Mouse (Mus musculus) naive thymus-derived CD4-positive, alpha-beta T cell, adult 2 months (primary cell): ENCODE results near the gene Spout1.
A peak's percentile ranks its signal among the peaks of the same experiment; 100 is the strongest.
"Not testable (repeated sequence)": the region's sequence is repeated elsewhere in the genome, so short reads cannot be mapped to it uniquely, and the experiment has no call there.

Experiments used
- DNase-seq: peaks from one replicate; pipeline ENCODE4 v3.0.0-alpha.2; 2011; ENCODE audit warnings: low read depth

The Spout1 gene

DNA sequence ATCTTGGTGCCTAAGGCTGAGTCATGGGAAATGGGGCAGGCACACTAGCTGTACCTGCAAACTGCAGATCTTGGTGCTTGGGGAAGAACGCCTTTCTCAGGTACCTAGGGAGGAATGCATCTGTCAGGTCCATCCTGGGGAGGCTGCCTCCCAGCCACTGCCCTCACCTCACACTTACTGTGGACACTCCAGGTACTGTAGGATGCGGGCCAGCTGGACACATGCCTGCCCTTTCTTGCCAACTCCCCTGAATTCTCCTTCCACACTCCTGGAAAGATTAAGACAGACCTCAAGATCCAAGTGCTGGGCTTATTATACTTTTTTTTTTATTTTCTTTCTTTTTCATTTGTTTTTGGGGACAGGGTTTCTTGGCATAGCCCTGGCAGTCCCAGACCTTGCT, 1.7 kb downstream of the Spout1 start:
- DNase-seq, result no peak

DNA sequence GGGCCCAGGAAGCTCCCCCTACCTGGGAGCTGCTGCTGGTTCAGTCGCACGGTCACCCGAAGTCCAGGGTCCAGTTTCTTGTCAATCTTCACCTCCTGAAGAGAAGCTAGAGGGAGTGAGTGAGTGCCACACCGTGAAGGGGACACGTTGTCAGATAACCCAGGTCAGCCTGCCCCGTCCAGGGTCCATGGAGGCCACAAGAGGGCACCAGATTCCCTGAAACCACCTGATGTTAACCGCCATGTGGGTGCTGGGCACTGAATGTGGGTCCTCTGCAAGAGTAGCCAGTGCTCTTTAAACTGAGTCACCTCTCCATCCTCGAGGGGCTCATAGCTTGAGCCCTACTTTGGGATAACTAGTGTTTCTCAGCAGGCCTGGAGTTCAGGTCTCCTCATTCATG, 2.4 kb downstream of the Spout1 start:
- DNase-seq, result peak; percentile 24

DNA sequence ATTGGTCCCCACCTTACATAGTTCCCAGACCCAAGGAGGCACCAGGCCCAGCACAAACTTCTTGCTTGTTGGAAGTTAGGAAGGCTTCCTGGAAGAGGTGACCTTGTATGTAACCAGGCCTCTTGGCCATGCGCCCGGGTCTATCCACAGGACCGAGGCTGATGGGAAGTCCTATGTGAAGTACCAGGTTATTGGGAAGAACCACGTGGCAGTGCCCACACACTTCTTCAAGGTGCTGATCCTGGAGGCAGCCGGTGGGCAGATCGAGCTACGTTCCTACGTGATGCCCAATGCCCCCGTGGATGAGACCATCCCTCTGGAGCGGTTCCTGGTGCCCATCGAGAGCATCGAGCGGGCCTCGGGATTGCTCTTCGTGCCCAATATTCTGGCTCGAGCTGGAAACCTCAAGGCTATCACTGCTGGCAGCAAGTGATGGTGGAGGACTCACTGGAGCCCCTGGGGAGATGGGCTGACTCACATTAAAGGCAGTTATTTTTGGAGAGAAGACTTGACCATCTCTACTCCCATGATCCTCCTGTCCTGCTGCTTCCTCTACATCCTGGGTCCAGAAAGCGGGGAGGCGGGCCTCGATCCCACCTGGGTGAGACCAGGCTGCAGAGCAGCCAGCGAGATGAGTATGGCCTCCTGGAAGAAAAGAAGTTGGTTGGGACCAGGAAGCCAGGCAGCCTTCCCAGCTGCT, 4.6 kb downstream of the Spout1 start:
- no peak for DNase-seq

DNA sequence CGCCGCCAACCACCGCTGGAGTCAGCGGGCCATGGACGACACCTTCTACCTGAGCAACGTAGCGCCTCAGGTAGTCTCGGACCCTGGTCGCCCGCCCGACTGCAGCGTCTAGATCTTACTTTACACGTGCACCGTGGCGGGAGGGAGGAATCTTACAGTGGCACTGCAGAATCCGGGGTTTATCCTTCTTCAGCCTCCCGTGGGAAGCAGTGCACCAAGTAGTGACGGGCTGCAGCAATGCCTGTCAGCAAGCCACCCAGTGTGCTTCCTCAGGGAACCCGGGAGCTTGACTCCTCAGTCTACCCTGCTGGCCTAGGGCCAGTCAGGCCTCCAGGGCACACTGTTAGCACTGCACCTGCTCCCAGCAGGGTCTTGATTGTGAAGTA, 6.3 kb downstream of the Spout1 start:
- no peak for DNase-seq

DNA sequence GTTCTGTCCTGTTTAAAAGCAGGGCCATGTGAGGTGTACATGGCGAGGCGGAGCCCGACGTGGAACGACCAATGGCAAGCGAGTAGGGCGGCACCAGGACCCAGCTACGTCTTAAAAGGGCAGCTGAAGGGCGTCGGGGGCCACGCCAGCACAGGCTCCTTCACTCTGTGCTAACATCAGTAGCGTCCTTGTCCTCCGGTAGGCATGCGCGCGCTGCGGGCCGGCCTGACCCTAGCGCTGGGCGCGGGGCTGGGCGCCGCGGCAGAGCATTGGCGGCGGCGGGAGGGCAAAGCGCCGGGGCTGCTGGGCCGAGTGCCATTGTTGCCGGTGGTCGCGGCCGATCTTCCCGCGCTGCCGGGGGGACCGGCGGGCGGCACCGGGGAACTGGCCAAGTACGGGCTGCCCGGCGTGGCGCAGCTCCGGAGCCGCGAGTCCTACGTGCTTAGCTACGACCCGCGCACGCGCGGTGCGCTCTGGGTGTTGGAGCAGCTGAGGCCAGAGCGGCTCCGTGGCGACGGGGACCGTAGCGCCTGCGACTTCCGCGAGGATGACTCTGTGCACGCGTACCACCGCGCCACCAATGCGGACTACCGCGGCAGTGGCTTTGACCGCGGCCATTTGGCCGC, 6.8 kb downstream of the Spout1 start, which contains the start of gene Endog:
Gene Endog, plus strand, starts transcription at position 123 of the 626 bp plus-strand sequence.
- DNase-seq, result peak; percentile 87

DNA sequence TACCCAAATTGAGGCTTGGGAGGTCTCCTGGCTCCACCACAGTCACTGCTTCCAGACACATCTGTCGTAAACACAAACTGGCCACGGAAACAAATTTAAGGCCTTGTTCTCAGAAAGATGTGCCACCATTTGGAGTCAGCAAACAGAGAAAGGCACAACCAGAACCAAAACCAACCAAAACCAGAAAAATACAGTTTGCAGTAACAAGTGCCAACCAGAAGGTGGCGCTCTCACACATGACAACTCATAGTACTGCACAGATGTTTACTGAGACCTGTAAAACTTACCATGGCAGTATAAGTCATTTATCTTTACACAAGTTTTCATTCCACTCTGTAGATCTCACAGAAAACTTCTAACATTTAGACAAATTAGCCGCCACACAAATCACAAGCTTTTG, 11.6 kb downstream of the Spout1 start:
- peak; percentile 48 for DNase-seq

DNA sequence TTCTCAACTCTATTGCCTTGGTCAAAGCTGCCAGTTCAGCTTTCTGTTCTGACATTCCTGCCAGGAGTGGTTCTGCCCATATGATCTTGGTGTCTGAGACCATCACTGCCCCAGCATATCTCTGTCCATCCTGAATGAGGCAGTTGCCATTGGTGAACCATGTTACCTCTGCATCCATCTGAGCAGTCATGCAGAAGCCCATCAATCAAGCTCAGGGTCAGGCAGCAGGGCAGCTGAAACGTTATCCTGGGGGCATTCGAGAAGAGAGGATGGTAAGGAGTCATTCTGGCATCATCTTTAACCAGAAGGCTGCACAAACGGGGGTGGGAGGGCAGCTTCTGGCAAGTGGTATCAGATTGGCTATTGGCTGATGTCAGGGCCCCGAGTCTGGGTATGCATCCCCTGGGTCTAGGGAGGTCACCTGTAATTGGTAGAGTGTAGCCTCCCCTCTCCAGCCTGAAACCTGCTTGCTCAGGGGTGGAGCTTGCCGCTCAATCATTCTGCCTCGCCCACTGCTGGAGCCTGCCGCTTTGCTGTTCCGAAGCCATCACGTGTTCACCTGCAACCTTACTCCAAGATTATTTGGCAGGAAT, 13.8 kb downstream of the Spout1 start:
- DNase-seq, result no peak

DNA sequence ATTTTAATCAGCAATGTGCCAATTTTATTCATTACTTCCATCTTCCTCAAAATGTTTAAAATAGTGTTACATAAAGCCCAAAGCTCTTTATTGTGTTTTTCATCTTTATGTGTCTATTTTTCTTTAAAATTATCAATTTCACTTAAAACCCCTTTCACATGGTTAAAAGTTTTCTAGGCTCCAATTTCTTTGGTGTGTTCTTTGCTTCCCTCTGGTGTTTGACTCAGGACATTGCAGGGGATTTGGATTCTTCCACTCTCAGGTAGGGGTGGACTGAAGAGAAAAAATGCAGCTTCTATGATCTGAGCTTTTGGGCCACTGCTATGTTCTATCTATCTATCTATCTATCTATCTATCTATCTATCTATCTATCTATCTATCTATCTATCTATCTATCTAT, 16.4 kb downstream of the Spout1 start:
- DNase-seq, result peak; percentile 84

DNA sequence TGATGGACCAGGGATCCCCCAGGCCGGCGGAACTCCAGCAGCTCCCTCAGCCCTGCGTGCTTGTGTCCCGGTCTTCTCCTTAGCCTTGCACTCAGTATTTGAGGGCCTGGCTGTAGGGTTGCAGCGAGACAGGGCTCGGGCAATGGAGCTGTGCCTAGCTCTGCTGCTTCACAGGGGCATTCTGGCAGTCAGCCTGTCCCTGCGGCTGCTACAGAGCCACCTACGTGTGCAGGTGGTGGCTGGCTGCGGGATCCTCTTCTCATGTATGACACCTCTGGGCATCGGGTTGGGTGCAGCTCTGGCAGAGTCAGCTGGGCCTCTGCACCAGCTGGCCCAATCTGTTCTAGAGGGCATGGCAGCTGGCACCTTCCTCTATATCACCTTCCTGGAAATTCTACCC, 18.4 kb downstream of the Spout1 start:
- not testable (repeated sequence) for DNase-seq

DNA sequence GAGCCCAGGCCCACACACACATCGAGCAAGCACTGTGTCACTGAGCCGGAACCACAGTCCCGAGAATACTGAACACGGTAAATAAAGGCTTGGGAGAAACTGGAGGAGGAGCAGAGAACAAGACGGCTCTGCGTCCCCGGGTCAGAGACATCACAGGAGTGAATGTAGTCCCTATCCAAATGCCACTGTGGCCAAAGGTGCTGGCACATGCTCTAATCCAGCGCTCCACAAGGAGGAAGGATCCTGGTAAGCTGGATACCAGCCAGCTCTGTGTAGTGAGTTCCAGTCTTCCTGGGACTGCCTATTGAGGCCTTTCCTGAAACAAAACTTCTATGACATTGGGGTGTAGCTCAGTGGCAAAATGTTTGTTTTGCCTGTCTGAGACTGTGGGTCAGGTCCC, 25.6 kb downstream of the Spout1 start:
- no peak for DNase-seq

DNA sequence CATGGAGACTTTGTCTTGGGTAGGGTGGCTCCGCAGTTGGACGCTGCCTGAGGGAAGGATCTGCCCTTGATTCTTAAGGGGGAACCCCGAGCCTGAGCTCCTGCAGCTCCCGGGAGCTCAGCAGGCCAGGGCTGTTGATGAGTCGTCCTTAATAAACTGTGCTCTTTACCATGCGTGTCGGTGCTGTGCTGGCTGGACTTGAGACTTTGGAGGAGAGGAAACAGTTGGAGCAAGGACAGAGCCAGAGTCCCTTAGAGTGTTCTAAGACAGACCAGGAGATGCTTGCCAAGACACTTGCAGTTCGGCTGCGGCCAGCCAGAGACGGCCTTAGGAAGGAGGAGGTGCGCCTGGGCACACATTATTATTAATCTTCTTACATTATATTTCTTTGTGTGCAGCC, 26.4 kb downstream of the Spout1 start:
- no peak for DNase-seq

DNA sequence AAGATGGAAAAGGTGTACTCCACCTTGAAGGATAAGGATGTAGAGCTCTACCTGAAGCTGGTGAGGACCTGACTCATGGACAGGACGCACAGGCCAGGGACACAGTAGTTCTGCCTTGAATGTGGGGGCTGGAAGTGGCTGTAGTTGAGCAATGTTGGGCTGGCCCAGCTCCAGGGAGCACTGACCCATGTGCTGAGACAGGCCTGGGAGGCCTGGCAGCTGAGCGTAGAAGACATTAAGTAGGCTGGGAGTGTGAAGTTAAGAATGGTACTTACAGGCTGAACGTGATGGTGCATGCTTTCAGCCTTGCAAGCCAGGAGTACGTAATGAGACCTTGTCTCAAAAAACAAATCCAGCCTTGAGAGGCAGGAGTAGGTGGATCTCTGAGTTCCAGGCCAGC, 30.8 kb downstream of the Spout1 start:
- no peak for DNase-seq

DNA sequence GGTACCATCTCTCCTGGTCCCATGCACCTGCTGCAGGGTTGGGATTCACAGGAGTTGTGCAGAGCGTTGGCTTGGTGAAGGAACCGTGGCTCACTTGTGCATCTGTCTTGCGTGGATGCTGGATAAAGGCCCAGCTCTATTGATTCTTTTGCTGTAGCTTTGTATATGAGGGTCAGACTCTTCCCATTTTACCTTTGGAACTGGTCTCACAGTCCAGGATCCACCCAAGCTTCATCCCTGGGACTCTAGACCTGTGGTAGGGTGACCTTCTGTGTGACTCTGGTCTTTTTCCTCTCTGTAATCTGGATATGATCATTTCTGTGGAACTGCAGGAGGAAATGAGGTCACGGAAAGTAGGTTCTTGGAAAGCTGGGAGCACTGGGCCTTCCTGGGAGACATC, 33.8 kb downstream of the Spout1 start:
- DNase-seq, result no peak

DNA sequence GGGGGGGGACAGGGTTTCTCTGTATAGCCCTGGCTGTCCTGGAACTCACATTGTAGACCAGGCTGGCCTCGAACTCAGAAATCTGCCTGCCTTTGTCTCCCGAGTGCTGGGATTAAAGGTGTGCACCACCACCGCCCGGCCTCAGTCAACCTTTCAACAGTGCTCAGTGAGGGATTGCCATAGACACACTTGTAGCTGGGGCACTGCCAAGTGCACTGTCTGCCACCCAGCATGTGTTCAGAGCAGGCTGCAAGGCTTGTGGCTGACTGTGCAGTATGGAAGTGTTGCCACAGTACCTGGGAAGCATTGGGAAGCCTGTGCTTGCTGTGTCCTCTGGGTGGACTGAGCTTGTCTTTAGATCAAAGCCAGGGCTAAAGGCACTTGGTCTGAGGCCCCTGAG, 38.2 kb downstream of the Spout1 start:
- not testable (repeated sequence) for DNase-seq

DNA sequence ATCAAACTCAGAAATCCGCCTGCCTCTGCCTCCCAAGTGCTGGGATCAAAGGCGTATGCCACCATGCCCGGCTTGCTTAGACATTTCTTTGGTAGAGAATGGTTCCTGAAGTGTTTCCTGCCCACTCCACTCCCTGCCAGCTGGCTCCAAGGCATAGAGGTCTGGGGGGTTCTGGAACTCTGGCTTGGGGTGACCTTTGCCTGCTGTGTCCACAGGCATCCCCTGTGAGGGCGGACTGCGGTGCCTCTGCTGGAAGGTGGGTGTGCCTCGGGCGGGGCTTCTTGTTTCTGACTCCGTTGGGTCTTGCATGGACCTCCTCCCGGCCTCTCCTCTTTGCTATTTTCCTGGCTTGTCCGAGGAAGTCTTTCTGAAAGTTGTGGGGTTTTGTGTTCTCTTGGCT, 41.8 kb downstream of the Spout1 start:
- DNase-seq, result no peak

DNA sequence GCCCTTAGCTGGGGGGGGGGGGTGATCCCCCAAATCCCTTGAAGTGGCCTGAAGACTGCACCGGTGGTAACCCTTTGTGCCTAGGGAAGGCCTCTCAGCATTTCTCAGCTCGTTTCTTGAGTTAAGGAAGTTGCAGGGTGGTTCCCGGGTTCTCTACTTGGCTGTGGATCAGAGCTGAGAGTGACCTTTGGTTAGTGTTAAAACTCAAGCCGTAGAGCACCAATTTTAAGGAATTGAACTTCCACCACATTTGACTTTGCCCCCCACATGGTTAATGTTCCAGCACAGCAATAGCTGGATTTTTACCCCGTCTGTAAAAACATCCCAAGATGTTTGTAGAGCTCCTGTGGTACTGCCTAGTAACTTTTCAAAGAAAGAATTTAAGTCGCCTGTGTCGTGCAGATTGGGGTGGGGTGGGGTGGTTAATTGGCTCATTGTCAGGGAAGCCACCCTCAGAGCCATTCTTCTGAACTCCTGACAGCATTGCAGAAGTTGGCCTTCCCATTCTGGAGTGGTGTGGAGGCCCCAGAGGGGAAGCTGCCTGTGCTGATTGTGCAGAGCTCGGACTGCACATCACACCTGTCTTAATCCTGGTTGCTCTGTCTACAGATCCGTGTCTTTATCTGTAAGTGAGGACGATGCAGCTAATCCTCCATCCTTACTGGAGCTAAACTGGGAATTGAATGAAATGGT, 43.2 kb downstream of the Spout1 start:
- no peak for DNase-seq

DNA sequence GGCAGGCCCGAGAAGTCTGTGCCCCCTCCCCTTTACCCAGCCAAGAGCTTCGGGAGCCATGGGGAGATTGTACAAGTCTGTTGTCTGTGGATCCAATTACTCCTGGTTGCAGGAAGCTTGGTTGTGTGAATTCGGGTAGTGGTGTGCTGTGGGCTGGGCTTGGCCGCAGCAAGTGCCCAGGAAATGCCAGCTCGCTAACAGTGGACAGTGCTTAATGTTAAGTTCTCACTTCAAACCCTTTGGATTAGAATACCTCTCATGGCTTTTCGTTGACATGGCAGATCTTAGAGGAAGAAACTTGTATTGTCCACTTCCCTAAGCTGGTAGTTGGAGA, 43.9 kb downstream of the Spout1 start:
- no peak for DNase-seq

DNA sequence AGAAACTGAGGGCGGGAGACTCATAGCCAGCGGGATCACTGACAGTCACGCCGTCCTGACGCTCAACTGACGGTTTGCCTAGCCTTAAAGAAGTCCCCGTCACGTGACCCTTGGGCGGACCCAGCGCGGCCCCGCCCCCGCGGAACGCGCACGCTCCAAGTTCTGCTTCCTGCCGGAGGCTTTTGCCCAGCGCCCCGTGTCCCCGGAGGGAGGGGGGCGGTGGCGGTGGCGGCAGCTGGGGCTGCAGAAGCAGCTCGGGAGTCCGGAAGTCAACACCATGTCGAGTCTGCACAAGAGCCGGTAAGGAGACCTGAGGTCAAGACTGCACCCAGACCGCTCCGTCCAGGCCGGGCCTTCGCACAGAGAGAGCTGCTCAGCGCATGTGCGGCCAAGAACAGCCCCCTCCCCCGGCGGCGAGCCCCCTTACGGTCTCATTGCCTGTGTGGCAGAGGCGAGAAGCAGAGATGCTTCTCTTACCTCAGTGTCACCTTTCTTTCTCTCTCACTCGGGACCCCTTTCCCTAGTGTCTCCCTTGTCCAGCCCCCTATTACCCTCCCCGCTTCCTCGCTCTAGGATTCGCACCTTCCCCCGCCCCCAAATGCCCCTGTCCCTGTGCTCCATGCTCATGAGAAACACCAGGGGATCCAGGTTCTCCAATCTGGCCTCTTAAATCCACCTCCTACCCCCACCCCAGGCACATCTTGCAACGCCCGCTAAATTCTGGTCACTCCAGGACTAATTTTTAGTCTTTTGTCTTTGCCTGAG, 44.5 kb downstream of the Spout1 start, which contains the start of gene Tbc1d13:
Gene Tbc1d13, plus strand, starts transcription at position 134 of the 765 bp plus-strand sequence.
- peak; percentile 99 for DNase-seq

DNA sequence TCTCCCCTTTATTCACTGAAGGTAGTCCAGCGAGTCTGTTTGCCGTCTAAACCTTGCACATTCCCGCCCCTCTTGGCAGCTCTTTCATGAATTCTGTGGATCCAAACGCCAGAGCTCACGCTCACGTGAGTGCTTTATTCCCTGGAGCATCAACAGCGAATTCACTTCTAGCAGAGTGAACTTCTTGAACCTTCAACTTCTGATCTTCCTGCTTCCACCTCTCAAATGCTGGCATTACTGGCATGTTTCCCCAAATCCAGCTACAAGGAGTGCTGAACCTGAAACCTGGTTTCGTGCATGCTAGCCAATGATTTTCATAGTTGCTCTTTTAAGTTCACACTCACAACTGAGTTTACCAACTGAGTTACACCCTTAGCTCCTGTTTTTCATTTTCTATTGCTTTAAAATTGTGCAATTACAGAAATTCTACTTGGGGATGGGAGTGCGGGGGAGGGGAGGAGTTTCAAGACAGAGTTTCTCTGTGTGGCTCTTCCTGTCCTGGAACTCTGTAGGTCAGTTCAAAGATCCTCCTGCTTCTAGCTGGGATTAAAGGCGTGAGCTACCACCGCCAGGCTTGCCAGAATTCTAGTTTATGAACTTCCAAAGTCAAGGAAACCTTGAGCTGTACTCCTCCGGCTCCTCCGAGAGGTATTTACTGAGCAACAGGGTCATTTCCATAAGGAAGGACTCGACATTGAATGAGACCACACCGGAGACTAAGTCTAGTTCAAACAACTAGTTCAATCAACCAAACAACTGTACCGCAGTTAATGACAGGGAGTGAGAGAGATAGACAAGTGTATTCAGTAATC, 45.3 kb downstream of the Spout1 start:
- peak; percentile 31 for DNase-seq

DNA sequence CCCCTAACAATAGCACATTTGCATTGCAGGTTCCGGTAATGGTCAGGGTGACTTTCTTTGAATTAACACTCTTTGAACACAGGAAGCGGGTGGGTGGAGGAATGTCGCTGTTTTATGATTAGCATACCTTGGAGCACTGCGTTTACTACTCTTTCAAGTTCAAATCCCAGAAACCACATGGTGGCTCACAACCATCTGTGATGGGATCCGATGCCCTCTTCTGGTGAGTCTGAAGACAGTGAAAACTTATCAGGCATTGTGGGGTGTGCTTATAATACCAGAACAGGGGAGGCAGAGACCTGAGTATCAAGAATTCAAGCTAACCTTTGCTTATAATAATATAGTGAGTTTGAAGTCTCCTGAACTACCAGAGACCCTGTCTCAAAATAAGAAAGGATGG, 47.0 kb downstream of the Spout1 start:
- DNase-seq, result peak; percentile 29

DNA sequence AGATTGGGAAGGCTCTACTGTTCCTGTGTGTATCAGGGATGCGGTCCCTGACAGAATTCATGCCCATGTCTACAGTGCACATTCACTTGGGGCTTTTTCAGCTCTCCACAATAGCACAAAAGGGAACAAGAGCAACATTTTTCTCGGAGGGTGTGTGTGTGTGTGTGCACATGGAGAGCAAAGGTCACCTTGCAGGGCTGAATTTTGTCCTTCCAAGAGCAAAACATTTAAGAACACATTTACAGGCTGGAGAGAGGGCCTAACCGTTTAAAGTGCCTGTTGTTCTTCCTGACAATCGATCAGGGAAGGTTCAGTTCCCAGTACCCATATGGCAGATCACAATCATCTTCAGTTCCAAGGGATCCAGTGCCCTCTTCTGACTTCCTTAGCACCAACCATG, 48.1 kb downstream of the Spout1 start:
- DNase-seq, result no peak
